15 mouse cellular contexts compared by ENCODE assay signal in genomic region chr19:23924791-23925190, GRCm38 (mm10).
"Had no signal": no experiment of that assay in that cellular context is flagged by ENCODE, and none has a peak within 500 bp of the region (broad histone marks: within the 10 kb centered on the region; RNA-seq: fewer than 3 reads in every experiment).

No protein-coding gene starts in this region.

- H3K36me3 ChIP-seq: limb, embryonic 12.5 days; liver, embryonic 13.5 days; lung, embryonic 15.5 days had no signal

- H3K9ac ChIP-seq: limb, embryonic 12.5 days; liver, embryonic 13.5 days; liver, postnatal 0 days; lung, embryonic 15.5 days; neural tube, embryonic 15.5 days had no signal

- H3K27ac ChIP-seq: layer of hippocampus, adult 2 months; limb, embryonic 12.5 days; liver, embryonic 13.5 days; lung, embryonic 15.5 days; macrophage; neural tube, embryonic 15.5 days had no signal

- H3K4me2 ChIP-seq: limb, embryonic 12.5 days; liver, embryonic 13.5 days; lung, embryonic 15.5 days; neural tube, embryonic 15.5 days had no signal

- H3K27me3 ChIP-seq: limb, embryonic 12.5 days; liver, embryonic 13.5 days; lung, embryonic 15.5 days; neural tube, embryonic 15.5 days had no signal

- H3K9me3 ChIP-seq: limb, embryonic 12.5 days; liver, embryonic 13.5 days; lung, embryonic 15.5 days; neural tube, embryonic 15.5 days had no signal

- DNase-seq: kidney, postnatal 10 days; kidney, postnatal 4 days; liver; liver, embryonic 13.5 days; liver, postnatal 0 days; lung, postnatal 14 days; right cerebral cortex, postnatal 4 days; spleen, adult 18-20 months; thymus, postnatal 36 days had no signal

- H3K4me1 ChIP-seq: limb, embryonic 12.5 days; liver, embryonic 13.5 days had no signal

- ATAC-seq: liver, postnatal 0 days had no signal

- H3K4me3 ChIP-seq: layer of hippocampus, adult 2 months; limb, embryonic 12.5 days; liver, embryonic 13.5 days; lung, embryonic 15.5 days; myocyte; neural tube, embryonic 15.5 days had no signal
